Mouse (Mus musculus) liver, embryonic 14.5 days (tissue): ENCODE measurements around the gene Filip1l.

Experiments used
- CTCF ChIP-seq: IDR thresholded peaks from 2 replicates; pipeline ENCODE4 v1.5.1; 2016; ENCODE audit warnings: antibody characterized with exemption, low read depth, control low read depth
- EP300 ChIP-seq: IDR thresholded peaks from 2 replicates; pipeline ENCODE4 v1.6.1; 2016; ENCODE audit warnings: antibody characterized with exemption, low read depth

DNA sequence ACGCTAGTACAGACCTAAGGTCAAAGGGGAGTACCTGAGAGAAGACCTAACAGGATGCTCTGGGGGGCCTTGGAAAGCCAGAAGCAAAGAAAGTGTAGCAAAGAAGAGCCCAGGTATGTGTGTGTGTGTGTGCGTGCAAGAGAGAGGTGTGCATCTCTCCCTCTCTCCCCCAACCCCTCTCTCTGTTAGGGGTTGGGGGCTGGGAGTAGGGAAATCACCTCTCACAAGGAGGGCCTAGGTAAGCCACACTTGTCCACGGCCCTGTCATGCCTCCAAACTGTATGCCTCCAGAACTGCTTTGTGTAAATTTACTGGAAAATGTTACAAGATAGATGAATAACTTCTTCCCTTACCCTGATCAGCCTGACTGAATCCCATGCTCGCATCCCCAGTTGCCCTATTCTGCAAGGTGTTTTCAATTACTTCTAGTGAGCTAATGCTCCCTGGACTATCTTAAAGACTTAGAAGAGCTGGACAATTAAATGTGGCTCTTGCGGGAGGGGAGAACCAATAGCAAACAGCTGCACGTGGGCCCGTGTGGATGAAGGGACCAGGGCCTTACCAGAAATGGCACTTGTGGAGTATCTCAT lies 22.4 kb downstream of the Filip1l start:
- TF ChIP-seq CTCF (no peak), EP300 (no peak)
